Mouse (Mus musculus) forebrain, embryonic 13.5 days (tissue): ENCODE measurements at regions not wholly inside any gene's neighbourhood (a gene's known extent, or its start where the extent isn't known, plus 50 kb on each side); places are given as distances from the start of the nearest gene placed in this dataset.

Source experiments
- ATAC-seq: fragments of 200-750 bp; cut with Nextera tagmentation; 2 replicates; pipeline ENCODE4 v1.8.0; 2017
- H3K27ac ChIP-seq: fragments of 300-500 bp; sonication (generic); 2 replicates; pipeline ENCODE4 v1.5.1; 2015; ENCODE audit warnings: inconsistent platforms, mild to moderate bottlenecking, moderate library complexity
- H3K27me3 ChIP-seq: fragments of 300-500 bp; sonication (generic); 2 replicates; pipeline ENCODE4 v1.6.1; 2015; ENCODE audit warnings: mild to moderate bottlenecking, inconsistent platforms
- H3K36me3 ChIP-seq: fragments of 300-500 bp; sonication (generic); 2 replicates; pipeline ENCODE4 v1.6.1; 2015; ENCODE audit warnings: mild to moderate bottlenecking, inconsistent platforms; ENCODE audit not compliant: poor library complexity, severe bottlenecking
- H3K4me1 ChIP-seq: fragments of 300-500 bp; sonication (generic); 2 replicates; pipeline ENCODE4 v1.6.1; 2015; ENCODE audit warnings: inconsistent platforms
- H3K4me2 ChIP-seq: fragments of 300-500 bp; sonication (generic); 2 replicates; pipeline ENCODE4 v1.6.1; 2015; ENCODE audit warnings: inconsistent platforms, mild to moderate bottlenecking, moderate library complexity
- H3K4me3 ChIP-seq: fragments of 300-500 bp; sonication (generic); 2 replicates; pipeline ENCODE4 v1.5.1; 2015; ENCODE audit warnings: mild to moderate bottlenecking, inconsistent platforms
- H3K9ac ChIP-seq: fragments of 300-500 bp; sonication (generic); 2 replicates; pipeline ENCODE4 v1.6.1; 2015; ENCODE audit warnings: mild to moderate bottlenecking, inconsistent platforms
- H3K9me3 ChIP-seq: fragments of 300-500 bp; sonication (generic); replicated peaks from 2 replicates; pipeline ENCODE4 v1.6.1; 2016; ENCODE audit warnings: inconsistent platforms
- WGBS: fragments of 180-500 bp; shearing (Covaris S2); methylation state at CpG from one replicate; pipeline ENCODE4 v1.1.7; 2015; 5-methylcytosine and 5-hydroxymethylcytosine counted together

DNA sequence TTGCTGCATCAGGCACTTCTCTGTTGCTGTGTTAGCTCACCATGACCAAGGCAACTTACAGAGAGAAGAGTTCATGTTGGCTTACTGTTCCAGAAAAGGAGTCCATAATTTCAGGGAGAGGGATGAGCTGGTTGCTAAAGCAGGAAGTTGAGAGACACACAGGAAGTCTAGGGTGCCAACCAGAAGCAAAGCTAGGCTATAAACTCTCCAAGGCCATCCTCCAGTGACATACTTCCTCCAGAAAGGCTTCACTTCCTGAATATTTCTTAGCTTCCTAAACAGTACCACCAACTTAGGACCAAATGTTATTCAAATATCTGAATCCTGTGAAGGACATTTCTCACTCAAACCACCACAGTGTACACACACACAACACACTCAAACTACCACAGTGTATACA, 2010.6 kb downstream of the A830018L16Rik start:
- no peak for ATAC-seq
- no peak overlapping the region for H3K4me2 ChIP-seq
- H3K4me1 ChIP-seq: peaks cover 14% of the 10 kb centered on the region
- no peaks in the 10 kb centered on the region for H3K9me3 ChIP-seq
- no peaks in the 10 kb centered on the region for H3K36me3 ChIP-seq
- no peak overlapping the region for H3K9ac ChIP-seq
- H3K4me3 ChIP-seq: no peak overlapping the region
- H3K27ac ChIP-seq: no peak overlapping the region
- H3K27me3 ChIP-seq: peaks cover 36% of the 10 kb centered on the region

GRCm38 (mm10) chr1:13425601-13426327, 2011.9 kb downstream of the A830018L16Rik start:
- Histone ChIP-seq H3K27ac (no peak overlapping the region), H3K4me1 (peaks cover 14% of the 10 kb centered on the region), H3K4me2 (peak overlapping the region; percentile 60), H3K4me3 (peak overlapping the region; percentile 34), H3K36me3 (no peaks in the 10 kb centered on the region), H3K9me3 (no peaks in the 10 kb centered on the region), H3K9ac (peak overlapping the region; percentile 48; the same call in 1 of the 2 replicates), H3K27me3 (peaks cover 36% of the 10 kb centered on the region)
- 19% methylated on average over 9 of the region's 9 CpGs for WGBS
- peak; percentile 85 for ATAC-seq

GRCm38 (mm10) chr1:13426328-13427067, 2012.6 kb downstream of the A830018L16Rik start:
- peak; percentile 88 for ATAC-seq
- Histone ChIP-seq H3K4me3 (peak overlapping the region; percentile 34), H3K9me3 (no peaks in the 10 kb centered on the region), H3K36me3 (no peaks in the 10 kb centered on the region), H3K9ac (peak overlapping the region; percentile 48), H3K27ac (peak overlapping the region; percentile 51; the same call in 1 of the 2 replicates), H3K4me2 (peak overlapping the region; percentile 60), H3K4me1 (peaks cover 14% of the 10 kb centered on the region), H3K27me3 (peaks cover 34% of the 10 kb centered on the region)
- 3% methylated on average over 30 of the region's 30 CpGs for WGBS

DNA sequence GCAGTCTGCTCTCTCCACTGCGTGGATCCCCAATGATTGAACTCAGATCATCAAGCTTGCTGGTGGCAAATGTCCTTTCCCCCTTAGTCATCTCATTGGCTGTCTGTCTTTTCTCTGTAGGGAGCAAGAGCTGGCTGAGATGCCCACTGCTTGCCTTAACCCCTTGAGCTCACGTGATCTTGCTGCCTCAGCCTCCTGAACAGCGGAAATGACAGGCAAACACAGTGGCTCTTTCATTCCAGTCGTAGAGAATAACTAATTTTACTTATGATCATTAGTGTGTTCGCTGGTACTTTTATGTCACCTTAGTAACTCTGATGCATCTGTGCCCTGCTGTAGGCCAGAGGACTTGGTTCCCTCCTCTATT, 2013.1 kb downstream of the A830018L16Rik start:
- peaks cover 14% of the 10 kb centered on the region for H3K4me1 ChIP-seq
- H3K4me2 ChIP-seq: peak overlapping the region; percentile 60
- H3K4me3 ChIP-seq: 0 out of 2 replicates have a peak overlapping the region, but pooled peaks have one; percentile 34
- WGBS: 57% methylated on average over 5 of the region's 5 CpGs
- no peak overlapping the region for H3K27ac ChIP-seq
- H3K9ac ChIP-seq: no peak overlapping the region
- no peak for ATAC-seq
- H3K9me3 ChIP-seq: no peaks in the 10 kb centered on the region
- H3K27me3 ChIP-seq: peaks cover 28% of the 10 kb centered on the region
- H3K36me3 ChIP-seq: no peaks in the 10 kb centered on the region

DNA sequence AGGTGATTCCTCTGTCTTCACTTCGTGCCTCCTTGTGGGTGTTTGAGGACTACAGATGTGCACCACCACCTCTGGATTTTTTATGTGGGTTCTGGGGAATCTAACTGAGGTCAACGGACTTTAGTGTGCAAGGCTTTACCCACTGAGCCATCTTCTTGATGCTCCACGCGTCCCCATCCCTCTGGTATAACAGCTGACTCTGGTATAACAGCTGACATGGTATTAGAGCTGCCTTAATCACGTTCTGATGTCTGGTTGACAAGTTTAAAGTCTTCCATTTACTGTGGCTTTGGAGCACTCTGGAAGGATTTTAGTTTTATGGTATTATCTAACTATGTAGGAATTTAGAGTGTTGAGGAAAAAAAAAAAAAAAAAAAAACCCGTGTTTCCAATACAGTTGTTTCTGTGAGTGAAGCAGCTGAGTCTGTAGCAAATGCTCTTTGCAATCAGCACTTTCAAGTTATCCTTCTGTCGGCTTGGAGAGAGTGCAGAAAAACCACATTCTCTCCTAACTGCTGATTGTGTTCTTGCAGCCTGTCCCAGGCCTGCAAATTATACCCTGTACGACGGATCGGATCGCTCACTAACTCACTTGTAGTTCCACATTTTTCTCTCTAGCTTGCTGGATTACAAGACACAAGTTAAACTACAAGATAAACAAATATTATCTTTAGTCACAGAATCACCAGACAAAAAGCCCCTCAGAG, 2013.7 kb downstream of the A830018L16Rik start:
- Histone ChIP-seq H3K9ac (no peak overlapping the region), H3K4me2 (no peak overlapping the region), H3K4me1 (peaks cover 14% of the 10 kb centered on the region), H3K36me3 (no peaks in the 10 kb centered on the region), H3K9me3 (no peaks in the 10 kb centered on the region), H3K4me3 (no peak overlapping the region), H3K27me3 (peaks cover 26% of the 10 kb centered on the region), H3K27ac (no peak overlapping the region)
- ATAC-seq: no peak
- 83% methylated on average over 11 of the region's 11 CpGs for WGBS

GRCm38 (mm10) chr1:13437747-13438394, 2024.0 kb downstream of the A830018L16Rik start:
- 0 out of 2 replicates have a peak, but pooled peaks cover 3% of the 10 kb centered on the region for H3K27me3 ChIP-seq
- H3K4me3 ChIP-seq: no peak overlapping the region
- H3K36me3 ChIP-seq: no peaks in the 10 kb centered on the region
- H3K9me3 ChIP-seq: no peaks in the 10 kb centered on the region
- WGBS: 84% methylated on average over 6 of the region's 6 CpGs
- no peak for ATAC-seq
- H3K4me2 ChIP-seq: no peak overlapping the region
- no peaks in the 10 kb centered on the region for H3K4me1 ChIP-seq
- no peak overlapping the region for H3K27ac ChIP-seq
- H3K9ac ChIP-seq: no peak overlapping the region

DNA sequence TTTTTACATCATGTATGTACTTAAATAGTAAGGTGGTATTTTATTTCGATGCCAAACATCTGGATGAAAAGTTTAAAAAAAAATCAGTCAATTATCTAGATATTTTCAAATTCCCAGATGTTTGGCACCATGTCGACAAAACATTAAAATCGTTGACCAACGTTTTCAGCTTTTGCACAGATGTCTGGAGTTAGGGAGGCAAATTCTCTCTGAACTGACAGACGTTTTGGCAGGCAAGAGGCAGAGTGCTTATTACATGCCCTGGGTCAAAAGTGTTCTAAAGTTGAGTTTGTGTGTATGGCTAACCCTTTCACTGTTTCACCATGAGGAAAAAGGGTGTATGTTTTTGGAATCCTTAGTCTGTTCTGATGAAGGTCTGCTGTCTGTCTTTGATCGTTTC, 2028.5 kb downstream of the A830018L16Rik start:
- Histone ChIP-seq H3K4me3 (no peak overlapping the region), H3K4me1 (no peaks in the 10 kb centered on the region), H3K4me2 (no peak overlapping the region), H3K36me3 (no peaks in the 10 kb centered on the region), H3K27me3 (no peaks in the 10 kb centered on the region), H3K9ac (no peak overlapping the region), H3K9me3 (no peaks in the 10 kb centered on the region), H3K27ac (no peak overlapping the region)
- ATAC-seq: no peak
- 80% methylated on average over 6 of the region's 6 CpGs for WGBS

- WGBS: 91% methylated on average over 2 of the region's 2 CpGs
- no peak overlapping the region for H3K4me3 ChIP-seq
- no peak for ATAC-seq
- H3K27ac ChIP-seq: no peak overlapping the region
- no peaks in the 10 kb centered on the region for H3K4me1 ChIP-seq
- no peaks in the 10 kb centered on the region for H3K9me3 ChIP-seq
- no peak overlapping the region for H3K4me2 ChIP-seq
- no peaks in the 10 kb centered on the region for H3K27me3 ChIP-seq
- no peak overlapping the region for H3K9ac ChIP-seq
- no peaks in the 10 kb centered on the region for H3K36me3 ChIP-seq
Observed at GRCm38 (mm10) chr1:13454534-13454933, 2040.6 kb downstream of the A830018L16Rik start.

DNA sequence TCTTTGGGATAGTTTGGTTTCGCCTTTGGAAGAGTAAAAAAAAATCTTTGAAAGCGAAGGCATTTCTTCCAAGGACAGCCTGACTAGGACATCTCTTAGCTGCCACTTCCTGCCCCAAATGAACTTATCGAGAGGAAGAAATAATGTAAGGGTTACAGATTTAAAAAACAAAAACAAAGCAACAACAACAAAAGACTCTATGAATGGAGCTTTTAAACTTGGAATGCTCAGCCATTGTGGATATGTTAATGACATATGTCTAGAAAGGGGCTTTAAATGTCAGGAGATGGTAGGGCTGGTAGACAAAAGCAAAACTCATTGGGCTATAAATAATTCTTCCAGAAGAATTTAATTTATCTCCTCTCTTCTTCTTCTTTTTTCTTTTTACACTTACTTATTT, 2041.7 kb downstream of the A830018L16Rik start:
- H3K27ac ChIP-seq: no peak overlapping the region
- H3K4me1 ChIP-seq: no peaks in the 10 kb centered on the region
- H3K36me3 ChIP-seq: no peaks in the 10 kb centered on the region
- H3K4me3 ChIP-seq: no peak overlapping the region
- 0 out of 2 replicates have a peak, but pooled peaks cover 5% of the 10 kb centered on the region for H3K9me3 ChIP-seq
- no peak overlapping the region for H3K9ac ChIP-seq
- no peak overlapping the region for H3K4me2 ChIP-seq
- ATAC-seq: no peak
- H3K27me3 ChIP-seq: no peaks in the 10 kb centered on the region
- WGBS: 67% methylated on average over 3 of the region's 3 CpGs

DNA sequence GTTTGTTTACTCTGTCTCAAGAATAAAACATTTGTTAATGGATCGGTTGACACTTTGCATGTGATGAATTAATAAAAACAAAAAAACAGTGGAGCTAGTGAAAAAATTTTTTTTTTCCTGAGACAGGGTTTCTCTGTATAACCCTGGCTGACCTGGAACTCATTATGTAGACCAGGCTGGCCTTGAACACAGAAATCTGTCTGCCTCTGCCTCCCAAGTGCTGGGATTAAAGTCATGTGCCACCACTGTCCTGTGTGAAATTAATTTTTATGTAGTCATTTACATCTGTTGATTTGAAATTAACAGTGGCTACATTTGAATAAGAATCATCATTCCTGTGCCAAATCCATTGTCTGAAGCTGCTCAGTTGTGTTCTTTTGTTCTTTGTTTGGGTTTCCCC, 2050.4 kb downstream of the A830018L16Rik start:
- 100% methylated on average over 1 of the region's 1 CpGs for WGBS
- Histone ChIP-seq H3K9ac (no peak overlapping the region), H3K27me3 (no peaks in the 10 kb centered on the region), H3K4me3 (no peak overlapping the region), H3K36me3 (no peaks in the 10 kb centered on the region), H3K9me3 (peaks cover 11% of the 10 kb centered on the region; the same call in 1 of the 2 replicates), H3K4me1 (no peaks in the 10 kb centered on the region; the same call in 1 of the 2 replicates), H3K27ac (no peak overlapping the region), H3K4me2 (no peak overlapping the region)
- no peak for ATAC-seq

DNA sequence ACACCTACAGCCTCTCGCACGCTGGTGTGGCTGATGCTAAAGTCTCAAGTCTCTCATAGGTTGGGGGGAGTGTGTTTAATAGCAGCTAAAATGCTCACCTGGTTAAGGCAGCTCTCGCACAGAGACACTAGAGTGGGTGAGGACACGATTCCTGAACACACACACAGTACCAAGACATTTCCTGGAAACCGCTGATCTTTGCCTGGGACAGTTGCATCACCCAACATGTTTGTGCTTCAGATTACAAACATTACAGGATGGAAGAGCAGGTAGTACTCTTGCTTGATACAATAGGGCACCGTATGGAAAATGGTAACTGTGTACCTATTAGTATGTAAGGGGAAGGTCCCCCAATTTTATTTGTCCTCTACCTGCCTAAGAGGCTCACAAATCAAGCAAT, 2053.3 kb downstream of the A830018L16Rik start:
- no peaks in the 10 kb centered on the region for H3K27me3 ChIP-seq
- no peak overlapping the region for H3K4me2 ChIP-seq
- H3K4me3 ChIP-seq: no peak overlapping the region
- WGBS: 71% methylated on average over 6 of the region's 6 CpGs
- no peak for ATAC-seq
- H3K9me3 ChIP-seq: no peaks in the 10 kb centered on the region; the same call in 1 of the 2 replicates
- no peaks in the 10 kb centered on the region; the same call in 1 of the 2 replicates for H3K4me1 ChIP-seq
- no peak overlapping the region for H3K27ac ChIP-seq
- no peak overlapping the region for H3K9ac ChIP-seq
- no peaks in the 10 kb centered on the region for H3K36me3 ChIP-seq
